Mouse (Mus musculus) heart, adult 2 months (tissue): ENCODE data around the gene Tomm70a.

Experiments used
- CTCF ChIP-seq: fragments of 200-600 bp; IDR thresholded peaks from 2 replicates; pipeline ENCODE4 v1.8.1; 2022; ENCODE audit warnings: antibody characterized with exemption, mild to moderate bottlenecking, moderate library complexity
- EP300 ChIP-seq: fragments of 200-500 bp; IDR thresholded peaks from 2 replicates; pipeline ENCODE4 v1.6.1; 2011; ENCODE audit warnings: low read depth, low read length, control low read depth; ENCODE audit not compliant: insufficient read depth
- POLR2A ChIP-seq: fragments of 200-500 bp; IDR thresholded peaks from 2 replicates; pipeline ENCODE4 v1.6.1; 2011; ENCODE audit warnings: mild to moderate bottlenecking, low read depth, low read length, control low read depth; ENCODE audit not compliant: insufficient read depth

DNA sequence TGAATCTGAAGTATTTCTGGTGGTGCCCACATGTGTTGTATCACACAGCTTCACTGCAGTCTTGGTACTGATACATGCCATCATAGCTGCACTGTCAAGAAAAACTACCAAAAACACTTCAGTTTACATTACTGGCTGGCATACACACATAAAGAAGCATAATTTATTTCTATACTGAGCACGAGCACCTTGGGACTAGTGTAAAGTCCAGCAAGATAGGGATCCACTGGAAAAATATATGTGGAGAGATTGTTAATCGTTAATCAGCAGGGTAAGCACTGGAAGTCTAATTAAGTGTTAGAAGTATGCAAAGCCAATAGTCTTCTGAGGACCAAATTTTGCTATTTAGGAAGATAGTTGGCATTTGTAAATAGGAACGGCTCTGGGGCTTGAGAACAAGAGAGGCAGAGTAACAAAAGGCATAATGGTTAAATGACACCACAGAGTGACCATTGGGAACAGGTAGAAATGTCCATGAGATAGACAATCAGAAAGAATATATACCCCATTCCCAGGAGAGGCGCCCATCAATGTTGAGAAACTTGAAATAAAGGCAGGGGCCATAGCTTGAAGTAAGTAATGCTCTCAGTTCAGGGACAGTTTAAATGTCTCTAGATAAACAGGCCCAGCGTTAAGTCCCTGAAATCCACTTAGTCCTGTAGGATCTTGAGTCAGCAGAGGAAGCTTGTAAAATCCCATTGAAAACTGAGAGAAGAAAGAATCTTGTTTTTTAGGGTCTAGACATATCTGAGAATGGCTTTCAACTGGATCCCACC is 15.1 kb upstream of the Tomm70a start:
- TF ChIP-seq CTCF: no peak
- no peak for TF ChIP-seq POLR2A
- TF ChIP-seq EP300: no peak
